Mouse (Mus musculus) spleen, adult 2 months (tissue): Measurements from ENCODE around the gene Atf7ip.

ENCODE experiments used
- CTCF ChIP-seq: fragments of 200-500 bp; IDR thresholded peaks from 2 replicates; pipeline ENCODE4 v1.5.1; 2011; ENCODE audit warnings: mild to moderate bottlenecking, inconsistent platforms; ENCODE audit not compliant: insufficient read depth, insufficient read length, insufficient replicate concordance; ENCODE audit errors: extremely low read depth
- POLR2A ChIP-seq: fragments of 200-500 bp; IDR thresholded peaks from 2 replicates; pipeline ENCODE4 v1.6.1; 2011; ENCODE audit warnings: low read depth, low read length, inconsistent platforms

DNA sequence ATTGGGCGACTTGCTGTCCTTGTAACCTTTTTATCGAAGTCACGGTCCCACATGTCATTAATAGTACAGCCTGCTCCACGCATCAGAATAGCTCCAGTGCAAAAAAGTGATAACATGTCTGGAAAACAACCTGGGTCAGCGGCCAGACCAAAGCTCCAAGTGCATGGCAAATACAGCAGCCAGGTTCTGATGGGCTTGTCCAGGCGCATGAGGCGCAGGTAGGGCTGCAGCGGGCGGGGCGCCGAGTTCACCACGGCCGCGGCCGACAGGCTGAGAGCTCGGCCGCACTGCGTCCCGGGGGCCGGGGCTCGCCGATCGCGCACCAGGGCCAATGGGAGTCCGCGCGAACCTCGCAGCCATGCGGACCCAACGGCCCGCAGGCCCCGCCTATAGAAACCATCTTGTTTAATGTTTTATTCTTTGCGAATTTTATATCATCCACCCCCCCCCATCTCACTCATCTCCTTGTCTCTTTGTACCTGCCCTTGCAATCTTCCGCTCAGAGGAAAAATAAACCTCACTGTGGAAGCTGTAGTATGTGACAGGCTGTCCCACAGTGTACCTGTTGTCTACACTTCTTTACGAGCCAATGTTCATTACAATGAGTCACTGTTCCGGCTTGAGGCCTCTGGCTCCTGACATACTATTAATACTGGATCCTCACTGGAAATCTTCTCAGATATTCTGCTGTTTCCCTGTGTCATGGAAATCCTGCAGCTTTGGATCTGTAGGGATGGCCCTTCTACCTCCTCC lies 19.0 kb upstream of the Atf7ip start:
- TF ChIP-seq CTCF (no peak), POLR2A (no peak)
